Mouse (Mus musculus): ENCODE measurements around the gene Phc2. TPM values are rescaled to one million over a fixed set of nuclear protein-coding genes. Genes with fewer than 3 reads are reported as not detected.
A peak's percentile ranks its signal among the peaks of the same experiment; 100 is the strongest.

Phc2 gene
- polyA plus RNA-seq, 1 experiment from 2014 or later = 35.7 TPM

GRCm38 (mm10) chr4:128712136-128712655 lies 57.7 kb downstream of the Phc2 start:
- 0 out of 2 replicates have a peak overlapping the region, but pooled peaks have one; percentile 23 for H3K4me3 ChIP-seq
- peaks cover 16% of the 10 kb centered on the region for H3K36me3 ChIP-seq
- peaks cover 48% of the 10 kb centered on the region for H3K4me1 ChIP-seq
- H3K27ac ChIP-seq = no peak overlapping the region
- no peaks in the 10 kb centered on the region for H3K9me3 ChIP-seq
- no peaks in the 10 kb centered on the region for H3K27me3 ChIP-seq
- H3K9ac ChIP-seq = peak overlapping the region; percentile 50
- H3K4me2 ChIP-seq (replicated peaks) = peak overlapping the region; percentile 61
- 66% methylated on average over 13 of the region's 13 CpGs for WGBS
- no peak for ATAC-seq (ENCODE audit: low FRiP score, low read depth)

GRCm38 (mm10) chr4:128712941-128713340 lies 58.4 kb downstream of the Phc2 start:
- 77% methylated on average over 6 of the region's 6 CpGs for WGBS
- peaks cover 55% of the 10 kb centered on the region for H3K4me1 ChIP-seq

GRCm38 (mm10) chr4:128715241-128716204 lies 61.0 kb downstream of the Phc2 start:
- H3K27ac ChIP-seq = peak overlapping the region; percentile 90
- H3K4me3 ChIP-seq = 0 out of 2 replicates have a peak overlapping the region, but pooled peaks have one; percentile 7
- peak; percentile 69 for ATAC-seq (ENCODE audit: low FRiP score, low read depth)
- WGBS = 6% methylated on average over 14 of the region's 14 CpGs
- peaks cover 72% of the 10 kb centered on the region for H3K4me1 ChIP-seq
- H3K4me2 ChIP-seq (replicated peaks) = peak overlapping the region; percentile 51
- no peaks in the 10 kb centered on the region for H3K36me3 ChIP-seq
- H3K9me3 ChIP-seq = no peaks in the 10 kb centered on the region
- no peaks in the 10 kb centered on the region for H3K27me3 ChIP-seq
- peak overlapping the region; percentile 35; the same call in 1 of the 2 replicates for H3K9ac ChIP-seq

More at GRCm38 (mm10) chr4:128712941-128713340, 58.4 kb downstream of the Phc2 start:
- Histone ChIP-seq H3K4me3 (no peak overlapping the region), H3K27ac (no peak overlapping the region), H3K4me2 (replicated peaks) (no peak overlapping the region), H3K27me3 (no peaks in the 10 kb centered on the region), H3K36me3 (peaks cover 14% of the 10 kb centered on the region), H3K9ac (no peak overlapping the region), H3K9me3 (no peaks in the 10 kb centered on the region)
- no peak for ATAC-seq (ENCODE audit: low FRiP score, low read depth)

GRCm38 (mm10) chr4:128716279-128716678 lies 61.8 kb downstream of the Phc2 start:
- 13% methylated on average over 4 of the region's 4 CpGs for WGBS
- Histone ChIP-seq H3K4me2 (replicated peaks) (peak overlapping the region; percentile 51), H3K9me3 (no peaks in the 10 kb centered on the region), H3K27ac (peak overlapping the region; percentile 90), H3K27me3 (no peaks in the 10 kb centered on the region), H3K4me3 (no peak overlapping the region), H3K4me1 (peaks cover 73% of the 10 kb centered on the region), H3K36me3 (no peaks in the 10 kb centered on the region), H3K9ac (no peak overlapping the region)
- ATAC-seq (ENCODE audit: low FRiP score, low read depth) = no peak

GRCm38 (mm10) chr4:128716731-128717130 lies 62.2 kb downstream of the Phc2 start:
- H3K27ac ChIP-seq = peak overlapping the region; percentile 90
- H3K4me3 ChIP-seq = no peak overlapping the region
- 39% methylated on average over 9 of the region's 9 CpGs for WGBS
- no peak overlapping the region for H3K9ac ChIP-seq
- no peak for ATAC-seq (ENCODE audit: low FRiP score, low read depth)
- no peaks in the 10 kb centered on the region for H3K27me3 ChIP-seq
- H3K4me1 ChIP-seq = peaks cover 75% of the 10 kb centered on the region
- no peaks in the 10 kb centered on the region for H3K36me3 ChIP-seq
- peak overlapping the region; percentile 51 for H3K4me2 ChIP-seq (replicated peaks)
- no peaks in the 10 kb centered on the region for H3K9me3 ChIP-seq

- ATAC-seq (ENCODE audit: low FRiP score, low read depth) = peak; percentile 33; the same call in 1 of the 2 replicates
- 9% methylated on average over 5 of the region's 5 CpGs for WGBS
- no peaks in the 10 kb centered on the region for H3K9me3 ChIP-seq
- 0 out of 2 replicates have a peak overlapping the region, but pooled peaks have one; percentile 19 for H3K9ac ChIP-seq
- peak overlapping the region; percentile 40; the same call in 1 of the 2 replicates for H3K27ac ChIP-seq
- H3K4me3 ChIP-seq = no peak overlapping the region
- H3K4me1 ChIP-seq = peaks cover 57% of the 10 kb centered on the region
- H3K36me3 ChIP-seq = 0 out of 2 replicates have a peak, but pooled peaks cover 3% of the 10 kb centered on the region
- no peak overlapping the region for H3K4me2 ChIP-seq (replicated peaks)
- H3K27me3 ChIP-seq = 0 out of 2 replicates have a peak, but pooled peaks cover 5% of the 10 kb centered on the region
These were observed 65.6 kb downstream of the Phc2 start for GRCm38 (mm10) chr4:128720110-128720509.

GRCm38 (mm10) chr4:128721061-128721648 lies 66.7 kb downstream of the Phc2 start:
- H3K9me3 ChIP-seq = no peaks in the 10 kb centered on the region
- H3K36me3 ChIP-seq = 0 out of 2 replicates have a peak, but pooled peaks cover 3% of the 10 kb centered on the region
- no peak overlapping the region; the same call in 1 of the 2 replicates for H3K27ac ChIP-seq
- WGBS = 73% methylated on average over 9 of the region's 9 CpGs
- peaks cover 48% of the 10 kb centered on the region for H3K4me1 ChIP-seq
- no peak overlapping the region for H3K4me2 ChIP-seq (replicated peaks)
- no peak for ATAC-seq (ENCODE audit: low FRiP score, low read depth)
- no peak overlapping the region for H3K4me3 ChIP-seq
- no peak overlapping the region for H3K9ac ChIP-seq
- H3K27me3 ChIP-seq = 0 out of 2 replicates have a peak, but pooled peaks cover 5% of the 10 kb centered on the region

GRCm38 (mm10) chr4:128721761-128722160 lies 67.3 kb downstream of the Phc2 start:
- H3K27ac ChIP-seq = no peak overlapping the region; the same call in 1 of the 2 replicates
- no peaks in the 10 kb centered on the region for H3K9me3 ChIP-seq
- no peak for ATAC-seq (ENCODE audit: low FRiP score, low read depth)
- 76% methylated on average over 4 of the region's 4 CpGs for WGBS
- H3K4me3 ChIP-seq = no peak overlapping the region
- 0 out of 2 replicates have a peak, but pooled peaks cover 3% of the 10 kb centered on the region for H3K36me3 ChIP-seq
- H3K9ac ChIP-seq = no peak overlapping the region
- H3K4me2 ChIP-seq (replicated peaks) = no peak overlapping the region
- peaks cover 48% of the 10 kb centered on the region for H3K4me1 ChIP-seq
- 0 out of 2 replicates have a peak, but pooled peaks cover 5% of the 10 kb centered on the region for H3K27me3 ChIP-seq

- no peak for ATAC-seq (ENCODE audit: low FRiP score, low read depth)
- Histone ChIP-seq H3K9ac (no peak overlapping the region), H3K4me1 (peaks cover 41% of the 10 kb centered on the region), H3K9me3 (no peaks in the 10 kb centered on the region), H3K4me3 (no peak overlapping the region), H3K27ac (no peak overlapping the region), H3K27me3 (0 out of 2 replicates have a peak, but pooled peaks cover 5% of the 10 kb centered on the region), H3K4me2 (replicated peaks) (no peak overlapping the region), H3K36me3 (0 out of 2 replicates have a peak, but pooled peaks cover 3% of the 10 kb centered on the region)
- WGBS = 88% methylated on average over 8 of the region's 8 CpGs
These were observed 68.4 kb downstream of the Phc2 start for GRCm38 (mm10) chr4:128722932-128723331.

- 83% methylated on average over 13 of the region's 13 CpGs for WGBS
- H3K27ac ChIP-seq = no peak overlapping the region
- no peak overlapping the region for H3K9ac ChIP-seq
- H3K4me3 ChIP-seq = no peak overlapping the region
- no peak for ATAC-seq (ENCODE audit: low FRiP score, low read depth)
- H3K9me3 ChIP-seq = no peaks in the 10 kb centered on the region
- 0 out of 2 replicates have a peak, but pooled peaks cover 5% of the 10 kb centered on the region for H3K27me3 ChIP-seq
- peaks cover 40% of the 10 kb centered on the region for H3K4me1 ChIP-seq
- H3K36me3 ChIP-seq = 0 out of 2 replicates have a peak, but pooled peaks cover 3% of the 10 kb centered on the region
- H3K4me2 ChIP-seq (replicated peaks) = no peak overlapping the region
These were observed 68.9 kb downstream of the Phc2 start for GRCm38 (mm10) chr4:128723431-128723830.

- 79% methylated on average over 7 of the region's 7 CpGs for WGBS
- ATAC-seq (ENCODE audit: low FRiP score, low read depth) = no peak
- Histone ChIP-seq H3K4me2 (replicated peaks) (no peak overlapping the region), H3K9me3 (no peaks in the 10 kb centered on the region), H3K9ac (no peak overlapping the region), H3K27me3 (0 out of 2 replicates have a peak, but pooled peaks cover 5% of the 10 kb centered on the region), H3K4me1 (peaks cover 47% of the 10 kb centered on the region), H3K36me3 (0 out of 2 replicates have a peak, but pooled peaks cover 3% of the 10 kb centered on the region), H3K27ac (no peak overlapping the region), H3K4me3 (no peak overlapping the region)
These were observed 69.6 kb downstream of the Phc2 start for GRCm38 (mm10) chr4:128724059-128724458.
